16 mouse cellular contexts compared by ENCODE assay signal in the genomic region with DNA sequence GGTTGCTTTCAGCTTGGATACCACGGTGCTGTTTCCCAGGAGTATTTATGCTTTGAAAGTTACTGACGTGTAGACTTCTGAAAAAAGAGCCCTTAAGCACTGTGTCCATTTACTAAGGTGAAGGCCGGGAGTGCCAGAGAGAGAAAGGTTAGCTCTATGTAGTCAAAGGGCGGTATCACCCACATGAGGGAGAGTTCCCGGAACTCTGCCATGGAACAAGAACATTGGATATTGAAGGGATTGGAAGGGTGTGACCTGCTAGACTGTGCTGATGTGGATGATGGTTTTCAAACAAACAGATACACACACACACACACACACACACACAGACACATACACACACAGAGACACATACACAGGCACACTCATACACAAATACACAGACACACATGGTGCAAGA.
"Had no signal": no experiment of that assay in that cellular context is flagged by ENCODE, and none has a peak within 500 bp of the region (broad histone marks: within the 10 kb centered on the region; RNA-seq: fewer than 3 reads in every experiment).

No protein-coding gene starts in this region.

- H3K27me3 ChIP-seq: lung, embryonic 15.5 days; megakaryocyte, embryonic 14.5 days; midbrain, embryonic 12.5 days; neural tube, embryonic 12.5 days; stomach, embryonic 15.5 days had no signal

- H3K9me3 ChIP-seq: lung, embryonic 15.5 days; megakaryocyte, embryonic 14.5 days; midbrain, embryonic 12.5 days; neural tube, embryonic 12.5 days; stomach, embryonic 15.5 days had no signal

- DNase-seq: lung, adult 2 months; lung, postnatal 14 days; lung, postnatal 36 days; midbrain, embryonic 14.5 days; right cerebral cortex, postnatal 14 days; thymus, adult 2 months; thymus, postnatal 25 days; thymus, postnatal 4 days had no signal

- H3K36me3 ChIP-seq: lung, embryonic 15.5 days; midbrain, embryonic 12.5 days; neural tube, embryonic 12.5 days; stomach, embryonic 15.5 days had no signal

- H3K27ac ChIP-seq: liver, embryonic 14.5 days; lung, embryonic 15.5 days; macrophage; midbrain, embryonic 12.5 days; neural tube, embryonic 12.5 days; stomach, embryonic 15.5 days had no signal

- ATAC-seq: lung, postnatal 0 days had no signal

- H3K9ac ChIP-seq: liver, embryonic 14.5 days; lung, embryonic 15.5 days; midbrain, embryonic 12.5 days; neural tube, embryonic 12.5 days; stomach, embryonic 15.5 days had no signal

- H3K4me1 ChIP-seq: lung, embryonic 15.5 days; midbrain, embryonic 12.5 days had no signal

- H3K4me2 ChIP-seq: lung, embryonic 15.5 days; midbrain, embryonic 12.5 days; neural tube, embryonic 12.5 days; stomach, embryonic 15.5 days had no signal

- H3K4me3 ChIP-seq: lung, embryonic 15.5 days; megakaryocyte, embryonic 14.5 days; midbrain, embryonic 12.5 days; neural tube, embryonic 12.5 days; stomach, embryonic 15.5 days had no signal
